Mouse (Mus musculus): ENCODE results near the gene Pank3.
A peak's percentile ranks its signal among the peaks of the same experiment; 100 is the strongest.
"Not testable (repeated sequence)": the region's sequence is repeated elsewhere in the genome, so short reads cannot be mapped to it uniquely, and the experiment has no call there.

Gene Pank3

DNA sequence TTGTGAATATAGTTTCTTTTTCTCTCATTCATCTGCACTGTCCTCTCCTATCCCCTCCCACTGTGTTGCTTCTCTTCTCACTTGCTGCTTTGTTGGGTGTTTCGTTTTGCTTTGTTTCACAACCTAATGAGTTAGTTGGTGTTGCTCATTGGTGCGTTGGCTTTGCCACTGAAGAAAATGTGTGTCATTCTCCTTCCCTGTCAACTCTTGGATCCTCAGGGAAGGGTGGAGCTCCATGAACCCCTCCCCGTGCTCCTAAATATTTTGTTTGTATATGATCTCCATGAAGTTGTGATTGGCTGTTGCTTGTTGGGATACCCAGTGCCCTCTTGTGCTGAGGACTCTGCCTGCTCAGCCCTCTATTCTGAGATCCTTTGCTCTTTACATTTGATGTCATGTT, 11.1 kb downstream of the Pank3 start:
- DNase-seq: no peak

DNA sequence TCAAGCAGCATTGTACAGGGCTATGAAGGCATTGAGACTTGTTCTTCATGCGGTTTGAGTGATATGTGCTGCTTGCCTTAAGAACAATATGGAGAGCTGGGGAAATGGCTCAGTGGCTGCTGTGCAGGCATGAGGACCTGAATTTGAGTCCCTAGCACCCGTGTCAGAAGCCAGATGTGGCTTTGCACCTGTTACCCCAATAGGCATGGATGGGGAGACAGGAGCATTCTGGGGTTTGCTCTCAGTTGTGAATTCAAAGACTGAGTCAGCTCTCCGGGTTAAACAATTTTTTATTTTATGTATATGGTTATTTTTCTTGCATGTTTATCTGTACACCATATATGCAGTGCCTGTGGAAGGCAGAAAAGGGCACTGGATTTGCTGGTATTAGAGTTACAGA, 13.2 kb downstream of the Pank3 start:
- DNase-seq: no peak

DNA sequence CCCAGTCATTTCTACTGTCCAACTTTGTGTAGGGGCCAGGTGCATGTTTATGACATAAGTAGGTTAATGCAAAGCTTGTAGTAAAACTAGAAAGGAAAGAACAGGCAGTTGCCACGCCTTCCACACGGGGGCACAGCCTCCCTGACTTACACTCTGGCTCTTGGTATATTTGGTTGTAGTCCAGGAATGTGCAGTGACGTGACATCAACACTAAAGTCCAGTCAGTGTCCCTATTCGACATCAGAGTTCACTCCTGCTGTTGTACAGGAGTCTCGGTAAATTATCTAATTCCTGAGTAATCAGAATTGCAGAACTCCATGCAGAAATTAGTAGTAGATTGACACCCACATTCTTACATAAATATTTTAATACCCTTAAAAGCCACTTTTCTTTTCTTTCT, 13.8 kb downstream of the Pank3 start:
- DNase-seq: no peak

DNA sequence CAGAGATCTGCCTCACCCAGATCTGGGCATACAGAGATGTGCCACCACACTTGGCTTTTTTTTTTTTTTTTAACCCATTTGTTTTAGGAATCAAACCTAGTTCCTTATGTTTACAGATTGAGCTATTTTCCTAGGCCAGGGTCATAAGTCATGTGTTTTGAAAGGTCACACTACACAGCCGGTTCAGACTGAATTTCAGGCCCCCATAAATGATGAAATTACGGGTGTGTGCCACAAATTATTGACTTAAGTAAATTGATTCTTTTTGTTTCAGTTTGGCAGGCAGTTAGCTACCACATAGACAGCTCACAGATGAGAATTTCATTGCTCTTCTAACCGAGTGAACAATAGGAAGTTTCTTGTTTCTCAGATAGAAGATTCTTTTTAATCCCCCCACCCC, 14.7 kb downstream of the Pank3 start:
- DNase-seq: no peak

DNA sequence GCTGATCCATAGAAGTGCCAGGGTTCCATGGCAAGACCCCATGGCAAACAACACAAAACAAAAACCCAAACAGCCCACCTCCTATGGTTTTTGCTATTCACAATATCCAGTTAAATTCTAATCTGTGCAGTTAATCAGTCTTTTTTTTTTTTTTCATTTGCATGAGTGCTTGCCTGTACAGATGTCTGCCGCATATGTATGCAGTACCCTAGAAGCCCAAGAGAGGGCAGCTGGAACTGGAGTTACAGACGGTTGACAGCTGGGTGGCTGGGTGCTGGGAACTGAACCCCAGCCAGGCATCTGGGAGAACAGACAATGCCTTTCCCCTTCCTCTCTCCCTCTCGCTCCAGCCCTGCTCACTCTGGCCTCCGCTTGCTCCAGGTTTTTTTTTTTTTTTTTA, 15.3 kb downstream of the Pank3 start:
- no peak for DNase-seq

DNA sequence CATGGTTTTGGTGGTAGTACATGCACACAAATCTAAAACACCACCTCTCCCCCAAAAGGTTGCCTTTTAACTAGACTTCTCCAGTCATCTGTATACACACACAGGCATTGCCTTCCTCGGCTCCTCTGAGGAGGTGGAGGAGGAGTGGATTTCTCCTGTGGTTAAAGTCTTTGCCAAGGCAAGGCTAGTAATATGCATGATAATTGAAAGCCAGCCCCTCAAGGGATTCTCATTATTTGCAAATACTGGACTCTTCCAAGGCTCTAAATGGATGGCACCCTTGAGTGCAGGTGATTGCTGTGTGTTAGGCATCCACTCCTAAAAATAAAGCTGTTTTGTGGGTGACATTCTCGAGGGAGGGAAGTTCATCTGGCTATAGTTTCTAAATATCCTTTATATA, 19.2 kb downstream of the Pank3 start:
- no peak for DNase-seq

DNA sequence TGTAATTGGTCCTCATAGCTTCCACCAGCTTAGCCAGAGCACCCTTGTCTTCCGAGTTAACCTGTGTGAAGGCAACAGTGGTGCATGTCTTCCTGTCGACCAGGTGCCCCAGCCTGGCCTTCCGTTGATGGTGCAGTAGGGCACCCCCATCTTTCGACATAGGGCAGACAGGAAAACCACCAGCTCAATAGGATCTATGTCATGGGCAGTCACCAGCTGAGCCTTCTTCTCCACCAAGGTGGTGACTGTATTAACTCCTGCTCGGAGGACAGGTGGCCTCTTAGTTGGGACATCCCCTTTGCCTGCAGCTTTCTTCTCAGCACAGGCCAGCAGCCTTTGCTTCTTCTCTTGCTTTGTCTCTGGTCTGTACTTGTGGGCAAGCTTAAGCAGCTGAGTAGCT, 23.5 kb downstream of the Pank3 start:
- DNase-seq: not testable (repeated sequence)

DNA sequence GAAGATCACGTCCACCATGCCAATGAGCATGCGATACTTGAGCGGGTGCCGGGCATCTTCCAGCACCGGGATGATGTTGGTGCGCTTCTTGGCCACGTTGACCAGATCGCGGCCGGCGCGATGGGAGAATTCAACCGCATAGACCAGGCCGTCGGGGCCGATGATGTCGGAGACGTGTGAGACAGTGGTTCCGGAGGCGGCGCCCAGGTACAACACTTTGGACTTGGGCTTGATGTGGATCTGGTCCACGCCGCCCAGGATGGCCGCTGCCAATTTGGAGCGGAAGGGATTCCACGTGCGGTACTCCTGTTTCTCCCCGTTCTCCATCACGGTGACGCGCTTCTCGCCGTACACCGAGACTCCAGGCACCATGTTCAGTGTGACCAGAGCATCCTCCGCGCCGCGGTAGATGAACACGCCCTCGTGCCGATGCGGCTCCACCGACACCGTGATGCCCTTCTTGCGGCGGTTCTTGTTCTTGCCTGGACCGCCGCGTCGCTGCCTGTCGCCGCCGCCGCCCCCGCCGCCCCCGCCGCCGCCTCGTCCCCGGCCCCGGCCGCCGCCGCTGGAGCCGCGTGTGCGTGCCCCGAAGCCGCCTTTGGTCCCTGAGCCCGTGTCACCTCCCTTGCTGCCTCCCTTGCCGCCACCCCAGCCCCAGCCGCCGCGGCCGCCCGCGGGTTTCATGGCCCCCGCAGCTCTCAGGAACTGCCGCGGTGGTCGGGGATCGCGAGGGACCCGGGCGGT, 28.6 kb downstream of the Pank3 start:
- DNase-seq: peak; percentile 55

DNA sequence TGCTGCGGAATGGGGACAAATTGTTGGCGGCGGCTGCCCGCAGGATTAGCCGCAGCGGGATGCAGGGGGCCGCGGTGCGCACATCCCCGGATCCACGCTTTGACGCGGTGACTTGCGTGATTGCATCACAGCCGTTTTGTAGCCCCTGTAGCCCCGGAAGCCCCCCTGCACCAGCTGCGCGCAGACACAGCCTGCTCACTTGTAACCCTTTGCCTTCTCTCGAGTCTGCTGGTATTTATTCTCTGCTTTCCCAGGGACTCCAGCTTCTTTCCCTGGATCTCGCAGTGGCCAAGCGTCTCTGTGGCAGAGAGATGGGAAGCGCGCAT, 29.2 kb downstream of the Pank3 start:
- DNase-seq: peak; percentile 82

DNA sequence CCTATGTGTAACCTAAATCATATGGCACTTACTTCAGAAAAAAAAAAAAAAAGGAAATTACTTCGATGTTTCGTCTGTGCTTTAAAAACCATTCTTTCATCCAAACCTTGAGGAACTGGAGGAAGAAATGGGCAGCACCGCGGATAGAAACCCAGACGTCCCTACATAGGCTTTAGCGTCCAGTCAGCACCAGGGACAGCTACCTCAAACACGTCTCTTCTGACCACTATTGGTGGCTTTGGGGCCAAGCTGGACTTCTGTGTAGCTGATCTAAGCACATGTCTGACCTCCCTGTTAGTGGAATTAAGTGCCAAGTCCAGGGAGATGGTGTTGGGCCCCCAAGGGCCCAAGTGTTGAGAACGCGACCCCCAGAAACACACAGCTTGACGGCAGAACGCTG, 29.6 kb downstream of the Pank3 start, which contains the start of gene Fbll1:
TSS of gene Fbll1 (minus strand) at position 11 of the 400 bp plus-strand sequence.
- no peak for DNase-seq

DNA sequence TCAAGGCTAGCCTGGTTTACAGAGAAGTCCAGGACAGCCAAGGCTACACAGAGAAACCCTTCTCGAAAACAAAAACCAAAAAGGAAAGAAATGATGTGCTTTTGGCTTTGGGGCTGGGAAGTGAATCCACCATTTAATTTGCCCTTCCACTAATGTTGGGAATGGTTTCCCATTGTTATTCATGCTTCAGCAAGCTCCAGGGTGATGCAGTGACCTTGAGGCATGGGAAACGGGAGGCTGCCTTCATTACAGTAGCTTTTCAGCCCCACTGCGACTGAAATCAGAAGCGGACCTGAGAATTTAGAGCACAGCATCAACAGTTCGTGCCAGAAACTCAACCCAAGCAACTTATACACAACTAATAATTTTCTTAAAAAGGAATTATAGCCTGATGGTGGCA, 32.0 kb downstream of the Pank3 start:
- DNase-seq: no peak

DNA sequence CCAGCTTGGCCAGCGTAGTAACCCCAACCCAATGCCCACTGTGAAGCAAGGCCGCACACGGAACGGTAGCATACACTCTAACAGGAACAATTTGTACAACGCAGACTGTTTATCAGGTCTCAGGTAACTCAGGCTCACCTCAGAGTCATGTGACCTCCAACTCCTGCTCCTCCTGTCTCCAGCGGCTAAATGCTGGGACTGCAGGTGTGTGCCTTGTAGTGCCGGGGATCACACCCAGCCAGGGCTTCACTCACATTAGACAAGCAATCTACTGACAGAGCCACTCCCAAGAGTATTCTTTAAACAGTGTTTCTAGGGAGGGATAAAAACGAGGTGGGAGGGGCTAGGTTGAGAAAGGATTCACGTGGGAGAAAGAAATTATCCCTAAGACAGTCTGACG, 42.2 kb downstream of the Pank3 start:
- no peak for DNase-seq

DNA sequence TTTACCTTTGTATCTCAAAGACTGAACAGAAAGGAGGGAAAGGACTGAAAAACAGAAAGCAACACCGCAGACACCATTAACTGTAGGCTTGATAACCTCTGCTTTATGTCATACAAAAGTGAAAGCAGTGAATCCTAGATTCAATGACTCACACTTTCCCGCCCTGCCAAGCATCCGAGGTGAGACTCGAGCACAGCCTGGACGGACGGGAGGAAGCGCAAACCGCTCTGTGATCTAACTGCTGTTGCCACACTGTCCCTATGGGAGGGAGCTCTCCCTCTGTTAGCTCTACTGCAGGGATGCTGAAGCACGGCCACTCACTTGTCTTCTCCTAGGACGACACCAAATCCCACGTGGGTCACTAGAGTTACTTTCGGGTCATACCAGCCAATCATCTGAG, 47.0 kb downstream of the Pank3 start:
- no peak for DNase-seq

DNA sequence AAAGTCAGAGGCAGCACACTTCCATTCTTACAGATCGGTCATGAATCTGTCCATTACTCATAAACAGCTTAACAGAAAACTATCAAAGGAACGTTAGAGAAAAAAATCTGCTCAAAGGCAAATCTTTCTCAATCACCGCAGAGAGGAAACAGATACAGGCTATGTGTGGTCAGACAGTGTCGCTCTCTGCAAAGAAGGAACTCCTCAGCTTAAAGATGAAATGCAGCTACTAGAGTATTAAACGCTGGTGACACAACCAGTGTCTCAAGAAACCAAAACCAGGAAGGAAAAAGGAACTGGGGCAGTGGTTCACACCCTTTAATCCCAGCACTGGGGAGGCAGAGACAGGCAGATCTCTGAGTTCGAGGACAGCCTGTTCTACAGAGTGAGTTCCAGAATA, 58.4 kb downstream of the Pank3 start:
- no peak for DNase-seq

DNA sequence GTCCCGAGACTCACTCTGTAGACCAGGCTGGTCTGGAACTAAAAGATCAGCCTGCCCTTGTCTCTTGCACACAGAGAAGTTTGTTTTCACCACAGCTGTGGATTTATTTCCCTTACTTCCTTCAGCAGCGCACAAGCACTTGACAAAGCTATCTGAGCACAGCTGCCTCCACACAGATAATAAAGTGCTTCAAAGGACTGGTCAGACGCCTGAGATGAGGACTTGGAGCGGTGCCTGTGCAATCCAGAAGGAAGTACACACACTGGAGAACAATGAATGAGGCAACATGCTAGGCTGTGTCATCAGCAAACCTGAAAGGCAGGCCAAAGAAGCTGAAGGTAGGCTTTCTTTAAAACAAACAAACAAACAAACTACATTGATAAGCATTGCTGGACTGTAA, 62.9 kb downstream of the Pank3 start:
- no peak for DNase-seq

DNA sequence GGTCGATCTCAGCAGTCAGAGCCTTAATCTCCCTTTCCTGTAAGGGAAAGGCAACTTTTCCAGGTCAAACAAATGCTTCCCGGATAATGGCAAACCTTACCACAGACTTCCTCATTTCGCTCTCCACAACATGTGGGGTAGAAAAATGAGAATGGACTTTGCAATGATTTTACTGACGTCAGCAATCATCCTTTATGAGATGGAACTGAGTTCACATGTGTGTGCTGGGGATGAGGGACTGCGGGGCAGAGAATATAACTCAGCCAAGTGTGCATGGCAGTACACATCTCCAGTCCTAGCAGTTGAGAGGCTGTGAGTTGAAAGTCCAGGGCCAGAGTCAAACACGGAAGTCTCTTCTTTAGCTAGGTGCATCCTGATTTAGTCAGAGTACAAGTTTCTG, 64.0 kb downstream of the Pank3 start:
- DNase-seq: no peak

DNA sequence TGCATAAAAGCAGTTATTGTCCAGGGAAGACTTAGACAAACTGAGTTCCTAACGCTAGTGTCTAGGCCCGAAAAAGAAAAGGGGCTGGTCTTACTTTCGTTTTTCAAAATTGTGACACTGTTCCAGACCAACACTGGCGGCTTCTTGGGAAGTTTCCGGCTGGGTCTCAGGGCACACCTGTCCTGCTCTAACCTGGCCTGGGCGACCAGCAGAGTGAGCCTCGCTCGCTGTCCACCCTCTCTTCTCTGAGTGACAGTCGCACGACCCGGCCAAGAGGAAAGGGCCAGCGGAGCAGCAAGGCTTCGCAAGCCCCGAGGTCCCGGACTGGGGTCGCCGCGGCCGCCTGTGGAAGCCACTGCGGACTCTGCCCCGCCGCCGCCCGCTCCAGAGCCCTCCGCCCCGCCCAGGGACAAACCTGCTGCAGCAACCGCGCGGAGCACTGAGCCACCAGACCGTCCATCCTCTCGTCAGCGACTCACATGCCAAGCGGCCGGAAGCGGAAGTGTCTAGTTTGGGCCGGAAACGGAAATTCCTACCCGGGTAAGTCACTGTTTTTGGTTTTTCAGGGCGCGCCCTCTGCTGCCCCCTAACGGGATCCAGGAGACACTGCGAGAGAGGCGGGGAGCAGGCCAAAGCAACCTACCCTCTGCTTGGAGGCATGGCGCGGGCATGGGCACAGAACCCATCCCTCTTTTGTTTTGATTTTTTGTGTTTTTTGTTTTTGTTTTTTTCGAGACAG, 64.9 kb downstream of the Pank3 start, which contains the start of gene Rars:
TSS of gene Rars (minus strand) at position 485 of the 739 bp plus-strand sequence.
- DNase-seq: peak; percentile 93

DNA sequence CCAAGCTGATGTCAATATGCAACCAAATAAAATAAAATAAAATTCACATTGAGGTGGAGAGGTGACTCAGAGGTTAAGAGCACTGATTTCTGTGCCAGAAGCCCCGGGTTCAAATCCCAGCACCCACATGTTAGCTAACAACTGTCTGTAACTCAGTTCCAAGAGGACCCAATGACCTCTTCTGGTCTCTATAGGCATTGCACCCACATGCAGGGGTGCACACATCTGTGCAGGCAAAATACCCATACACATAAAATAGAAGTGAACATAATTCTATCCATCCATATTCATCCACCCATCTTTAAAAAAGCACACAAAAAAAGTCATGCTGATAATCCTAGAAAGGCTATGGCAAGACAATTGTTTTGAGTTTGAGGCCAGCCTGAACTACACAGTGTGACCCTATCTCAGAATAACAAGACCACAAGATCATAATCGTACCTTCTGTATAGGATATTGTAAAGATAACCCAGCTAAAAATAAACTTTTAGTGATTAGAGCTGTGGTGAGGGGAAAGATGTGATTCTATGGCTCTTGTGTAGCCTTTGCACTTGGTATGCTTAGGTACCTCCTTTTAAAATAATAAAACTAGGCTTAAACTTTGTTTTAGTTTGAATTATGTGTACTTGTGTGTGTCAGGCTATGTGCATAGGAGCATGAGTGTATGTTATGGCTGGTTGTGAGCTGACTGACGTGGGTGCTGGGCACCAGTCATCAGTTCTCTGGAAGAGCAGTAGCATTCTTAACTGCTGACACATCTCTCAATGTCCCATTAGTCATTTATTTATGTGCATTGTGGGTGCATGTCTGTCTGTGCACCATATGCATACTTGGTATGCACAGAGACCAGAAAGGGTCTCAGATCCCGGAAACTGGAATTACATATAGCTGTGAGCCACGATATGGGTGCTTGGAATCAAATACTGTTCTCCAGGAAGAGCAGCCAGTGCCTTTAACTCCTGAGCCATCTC, 68.2 kb downstream of the Pank3 start:
- no peak for DNase-seq

DNA sequence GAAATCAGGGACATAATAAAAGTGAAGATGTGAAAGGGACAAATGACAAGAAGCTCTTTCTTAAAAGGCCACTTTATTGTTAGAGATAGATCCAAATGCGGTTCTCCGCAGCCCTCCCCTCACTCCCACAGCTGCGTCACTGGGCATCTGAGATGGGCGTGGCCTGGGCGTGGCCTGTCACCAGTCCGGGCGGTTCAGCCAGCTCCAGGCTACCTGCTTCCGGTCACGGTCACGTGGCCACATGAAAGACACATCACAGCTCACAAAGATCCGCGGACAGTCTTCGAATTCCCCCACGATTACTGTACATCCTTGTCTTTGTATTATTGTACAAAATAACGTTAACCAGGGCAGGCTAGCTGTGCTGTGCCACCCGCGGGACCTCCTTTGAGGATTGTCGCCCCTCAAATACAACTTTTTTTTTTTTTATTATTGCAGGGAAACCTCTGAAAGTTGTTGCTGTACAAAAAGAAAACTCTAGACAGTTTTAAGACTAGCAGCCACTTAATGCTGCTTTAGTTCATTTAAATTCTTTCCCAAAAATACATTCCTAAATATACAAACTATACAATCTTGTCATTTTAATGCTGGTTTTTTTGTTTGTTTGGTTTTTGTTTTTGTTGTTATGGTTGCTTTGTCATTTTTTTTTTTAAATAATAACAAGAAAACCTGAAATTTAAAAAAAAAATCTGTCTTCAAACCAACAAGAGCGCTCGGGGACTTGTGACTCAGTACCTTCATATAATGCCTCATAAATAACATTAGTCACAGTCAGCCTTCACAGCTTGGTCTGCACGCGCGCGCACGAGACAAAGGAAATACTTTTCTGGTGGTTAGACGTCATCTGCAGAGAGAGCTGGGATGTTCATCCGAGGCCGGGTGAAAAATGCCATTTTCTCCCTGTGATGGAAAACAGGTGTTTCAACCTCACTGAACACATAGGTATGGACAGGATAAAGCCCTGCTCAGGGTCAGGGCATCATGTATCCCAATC, 69.4 kb downstream of the Pank3 start:
- DNase-seq: peak; percentile 66

DNA sequence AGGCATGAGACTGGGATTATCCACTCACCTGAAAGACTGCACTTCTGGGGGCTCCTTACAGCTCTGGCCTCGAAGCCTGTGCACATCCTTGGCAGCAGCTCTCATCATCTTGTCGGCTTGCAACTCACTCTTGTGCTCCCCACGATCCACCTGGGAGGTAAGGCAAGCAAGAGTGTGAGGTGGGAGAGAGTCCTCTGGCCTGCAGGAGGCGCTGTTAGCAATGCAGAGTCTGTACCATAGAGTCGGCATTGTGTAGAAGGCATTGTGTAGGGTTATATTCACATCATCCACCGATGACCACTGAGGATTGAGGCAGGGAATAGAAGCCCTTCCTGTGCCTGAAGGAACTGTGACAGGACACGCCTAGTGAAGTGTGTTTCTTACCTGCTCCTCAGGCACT, 71.0 kb downstream of the Pank3 start:
- DNase-seq: no peak

DNA sequence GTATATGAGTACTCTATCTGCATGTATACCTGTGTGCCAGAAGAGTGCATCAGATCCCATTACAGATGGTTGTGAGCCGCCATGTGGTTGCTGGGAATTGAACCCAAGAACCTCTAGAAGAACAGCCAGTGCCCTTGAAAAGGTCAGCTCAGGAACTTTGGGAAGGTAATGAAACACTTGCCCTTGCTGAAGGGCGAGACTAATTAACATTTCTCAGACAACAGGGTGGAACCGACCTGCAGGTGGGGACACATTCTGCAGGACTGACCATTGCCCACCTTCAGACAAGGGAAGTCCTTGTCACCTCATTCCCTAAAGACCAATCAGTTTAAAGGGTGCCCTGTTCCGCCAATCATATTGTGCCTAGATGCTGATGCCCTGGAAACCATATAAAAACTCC, 71.5 kb downstream of the Pank3 start:
- not testable (repeated sequence) for DNase-seq
